Mouse (Mus musculus) c-Kit-negative CD71-positive TER-119-positive erythroid progenitor cells, embryonic 14.5 days (primary cell): ENCODE results near the gene Kcnj9.

ENCODE experiments used
- DNase-seq: peaks from one replicate; pipeline ENCODE4 v3.0.0-alpha.2; 2013; ENCODE audit warnings: low read depth, low spot score

The Kcnj9 gene

DNA sequence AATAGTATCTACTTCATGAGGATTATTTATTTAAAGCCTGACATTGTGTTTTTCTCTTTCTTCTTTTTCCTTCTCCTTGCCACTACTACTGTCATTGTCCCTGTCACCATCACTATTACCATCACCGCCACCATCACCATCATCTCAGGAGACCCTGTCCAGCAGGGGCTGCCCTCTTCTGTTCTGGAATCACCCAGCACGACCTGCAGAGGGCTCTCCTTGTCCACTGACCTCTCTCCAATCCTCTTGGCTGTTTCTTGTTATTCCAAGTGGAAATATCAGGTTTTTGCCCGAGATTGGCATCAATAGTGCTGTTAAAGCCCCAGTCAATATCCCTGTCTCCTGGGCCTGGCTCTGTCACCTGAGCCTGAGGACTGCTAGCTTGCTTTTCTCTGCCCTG is 4.4 kb upstream of the Kcnj9 start:
- no peak for DNase-seq

DNA sequence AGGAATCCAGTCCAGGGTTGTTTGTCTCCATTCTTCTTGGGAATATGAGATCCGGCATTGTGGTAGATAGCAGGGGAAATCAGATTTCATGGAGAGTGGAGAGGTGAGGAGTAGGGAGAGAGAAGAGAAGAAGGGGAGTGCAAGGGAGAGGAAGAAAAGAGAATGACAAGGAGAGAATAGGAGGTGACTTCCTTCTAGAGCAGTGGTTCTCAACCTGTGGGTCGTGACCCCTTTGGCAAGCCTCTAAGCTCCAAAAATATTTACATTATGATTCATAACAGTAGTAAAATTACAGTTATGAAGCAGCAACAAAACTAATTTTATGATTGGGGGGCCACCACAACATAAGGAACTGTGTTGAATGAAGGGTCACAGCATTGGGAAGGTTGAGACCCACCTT is 3.8 kb upstream of the Kcnj9 start:
- DNase-seq = no peak

DNA sequence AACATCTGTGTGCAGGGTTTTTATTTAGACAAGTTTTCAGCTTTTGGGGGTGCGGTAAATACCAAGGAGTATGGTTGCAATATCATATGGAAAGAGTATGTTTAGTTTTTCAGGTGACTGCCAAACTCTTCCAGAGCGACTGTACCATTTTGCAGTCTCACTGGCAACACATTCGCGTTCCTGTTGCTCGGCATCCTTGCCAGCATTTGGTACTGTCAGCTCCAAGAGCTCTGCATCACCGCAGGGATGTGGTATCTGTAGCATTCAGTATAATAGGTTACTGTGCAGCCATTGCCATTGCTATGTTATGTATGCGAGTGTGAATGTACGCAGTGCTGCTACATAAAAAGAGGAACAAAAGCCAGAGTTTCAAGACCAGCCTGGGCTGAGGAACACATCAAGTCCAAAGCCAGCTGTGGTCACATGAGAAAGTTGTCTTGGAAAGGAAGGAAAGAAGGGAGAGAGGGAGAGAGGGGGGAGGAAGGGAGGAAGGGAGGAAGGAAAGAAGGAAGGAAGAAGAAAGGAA is 2.4 kb upstream of the Kcnj9 start:
- DNase-seq = no peak

DNA sequence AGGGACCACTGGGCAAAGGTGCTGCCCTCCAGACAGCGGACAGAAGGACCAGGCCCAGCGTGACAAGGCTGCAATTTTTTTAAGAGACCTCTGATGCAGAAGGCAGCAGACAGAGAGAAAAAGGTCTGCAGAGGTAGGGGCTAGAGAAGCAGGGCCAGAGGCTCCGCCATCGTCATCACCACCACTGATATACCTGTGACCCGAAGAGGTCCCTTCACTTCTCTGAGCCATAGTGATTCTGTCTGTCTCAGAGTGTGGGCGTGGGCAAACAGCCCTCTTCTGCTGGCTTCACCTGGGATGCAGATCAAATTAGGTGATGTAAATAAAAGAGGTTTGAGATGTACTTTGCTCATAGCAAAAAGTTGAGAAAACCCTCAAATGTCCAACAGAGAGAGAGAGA is 498 bp upstream of the Kcnj9 start:
- DNase-seq = no peak

DNA sequence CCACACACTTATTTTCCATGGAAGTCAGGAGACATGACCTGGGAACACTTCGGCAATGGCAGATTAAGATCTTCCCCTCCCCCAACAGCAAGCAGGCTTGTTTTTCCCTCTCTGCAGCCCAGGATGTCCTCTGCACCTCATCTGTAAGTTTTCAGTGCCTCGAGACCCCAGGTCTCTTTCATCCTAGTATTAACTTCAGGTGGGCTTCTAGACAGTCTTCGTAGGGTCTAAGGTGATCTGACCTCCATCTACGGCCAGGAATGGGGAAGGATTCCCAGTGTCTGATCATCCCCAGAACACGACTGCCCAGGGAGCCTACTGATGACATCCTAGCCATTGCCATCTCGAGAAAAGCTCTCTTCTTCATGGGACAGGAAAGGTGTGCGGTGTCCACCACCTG is 657 bp downstream of the Kcnj9 start:
- no peak for DNase-seq

DNA sequence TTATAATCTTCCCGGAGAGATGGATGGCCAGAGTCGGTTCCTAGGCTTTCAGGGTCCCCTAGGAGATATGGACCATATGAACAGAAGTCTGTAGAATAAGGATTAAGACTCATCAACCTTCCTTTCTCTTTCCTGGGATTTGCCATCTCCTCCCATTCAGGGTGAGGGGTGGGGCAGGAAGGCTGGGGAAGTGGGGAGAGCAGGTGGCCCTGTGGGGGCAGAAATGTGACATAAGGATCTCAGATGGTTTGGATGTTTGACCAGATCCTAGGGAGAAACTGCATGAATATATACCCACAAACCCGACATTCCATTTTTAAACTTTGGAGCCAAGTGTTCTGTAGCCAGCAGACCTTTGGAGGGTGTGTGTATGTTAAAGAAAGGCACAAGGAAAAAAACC is 1.1 kb downstream of the Kcnj9 start:
- no peak for DNase-seq

DNA sequence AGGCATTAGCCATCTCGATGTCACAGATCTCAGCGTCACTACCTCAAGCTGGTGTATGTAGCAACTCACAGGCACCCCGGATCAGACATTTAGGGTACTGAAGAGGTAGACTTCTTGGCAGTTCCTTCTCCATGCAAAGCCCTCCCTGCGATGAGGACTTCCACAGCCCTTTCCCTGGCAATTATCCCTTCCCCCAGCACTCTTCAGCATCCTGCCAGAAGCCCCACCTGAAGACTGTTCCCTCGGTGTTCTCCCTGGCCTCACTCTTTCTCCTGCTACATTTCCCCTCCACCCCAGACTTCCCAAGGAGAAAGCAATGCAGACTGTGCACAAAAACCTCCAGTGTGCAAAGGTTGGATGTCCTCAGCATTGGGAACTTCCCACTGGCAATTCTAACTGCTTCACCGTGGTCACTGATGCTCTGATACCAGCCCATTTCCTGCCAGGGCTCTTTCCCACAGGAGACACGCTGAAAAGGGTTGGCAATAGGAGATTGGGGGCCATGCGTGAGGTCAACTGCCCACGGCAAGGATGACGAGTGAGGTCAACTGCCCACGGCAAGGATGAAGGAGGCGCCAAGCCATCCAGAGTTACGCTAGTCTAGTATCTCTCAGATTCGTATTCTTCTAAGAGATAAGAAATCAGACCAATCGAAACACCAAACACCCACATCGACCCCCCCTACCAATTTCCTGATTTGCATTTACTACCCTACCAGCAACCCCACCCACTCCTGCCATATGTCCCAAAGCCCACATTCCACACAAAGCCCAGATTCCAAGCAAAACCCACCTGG is 1.7 kb downstream of the Kcnj9 start:
- no peak for DNase-seq

DNA sequence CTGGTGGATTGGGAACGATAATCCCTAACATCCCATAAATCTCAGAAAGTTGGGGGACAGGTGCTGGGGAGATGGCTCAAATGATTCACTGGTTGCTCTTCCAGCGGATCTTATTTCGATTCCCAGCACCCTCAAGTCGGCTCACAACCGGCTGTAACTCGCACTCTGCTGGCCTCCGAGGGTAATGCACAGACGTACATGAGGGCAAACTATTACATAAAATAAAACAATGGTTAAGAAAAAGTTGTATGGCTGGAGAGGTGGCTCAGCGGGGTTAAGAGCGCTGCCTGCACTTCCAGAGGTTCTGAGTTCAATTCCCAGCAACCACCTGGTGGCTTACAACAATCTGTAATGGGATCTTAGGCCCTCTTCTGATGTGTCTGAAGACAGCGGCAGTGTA is 2.4 kb downstream of the Kcnj9 start:
- DNase-seq = no peak

DNA sequence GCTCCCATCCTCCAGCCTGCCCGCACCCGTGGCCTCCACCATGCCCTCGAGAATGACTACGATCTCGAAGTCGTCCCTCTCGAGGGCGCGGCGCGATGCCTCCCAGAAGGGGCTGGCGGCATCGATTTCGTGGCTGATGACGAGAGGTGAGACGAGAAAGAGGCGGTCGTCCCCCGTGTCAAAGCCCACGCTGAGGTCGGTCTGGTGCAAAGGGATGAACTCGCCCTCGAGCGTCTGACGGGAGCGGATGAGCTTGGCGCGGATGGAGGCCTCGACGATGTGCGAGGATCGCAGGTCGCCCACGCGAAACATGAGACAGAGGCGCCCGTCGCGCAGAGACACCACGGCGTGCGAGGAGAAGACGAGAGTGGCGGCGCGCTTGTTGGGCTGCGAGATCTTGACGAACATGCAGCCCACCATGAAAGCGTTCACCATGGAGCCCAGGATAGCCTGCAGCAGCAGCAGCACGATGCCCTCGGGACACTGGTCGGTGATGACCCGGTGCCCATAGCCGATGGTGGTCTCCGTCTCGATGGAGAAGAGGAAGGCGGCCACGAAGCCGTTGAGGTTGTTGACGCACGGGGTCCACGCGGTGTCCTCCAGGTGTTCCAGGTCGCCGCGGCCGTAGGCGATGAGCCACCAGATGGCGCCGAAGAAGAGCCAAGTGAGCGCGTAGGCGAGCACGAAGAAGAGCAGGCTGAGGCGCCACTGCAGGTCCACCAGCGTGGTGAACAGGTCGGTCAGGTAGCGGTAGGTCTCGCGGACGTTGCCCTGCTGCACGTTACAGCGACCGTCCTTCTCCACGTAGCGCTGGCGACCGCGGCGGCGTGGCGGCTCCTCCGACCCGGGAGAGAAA is 3.2 kb downstream of the Kcnj9 start:
- no peak for DNase-seq

DNA sequence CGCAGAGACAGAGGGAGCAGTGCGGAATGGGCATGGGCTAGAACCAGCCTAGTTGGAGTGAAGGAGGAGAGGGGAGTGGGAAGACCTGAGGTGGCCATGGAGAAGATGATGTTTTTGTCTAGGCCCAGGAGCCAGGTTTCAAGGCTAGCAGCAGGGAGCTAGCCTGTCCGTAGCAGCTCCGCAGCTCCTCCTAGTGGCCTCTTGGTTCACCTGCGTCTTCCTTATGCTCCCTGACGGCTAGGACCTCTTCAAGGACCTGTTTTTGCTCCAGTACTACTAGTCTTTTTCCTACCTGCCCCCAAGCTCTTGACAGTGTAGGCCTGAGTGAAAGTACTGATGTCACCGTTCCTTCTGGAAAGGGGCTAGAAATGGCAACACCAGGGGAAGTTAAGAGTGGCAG is 4.4 kb downstream of the Kcnj9 start:
- DNase-seq = peak; percentile 50

DNA sequence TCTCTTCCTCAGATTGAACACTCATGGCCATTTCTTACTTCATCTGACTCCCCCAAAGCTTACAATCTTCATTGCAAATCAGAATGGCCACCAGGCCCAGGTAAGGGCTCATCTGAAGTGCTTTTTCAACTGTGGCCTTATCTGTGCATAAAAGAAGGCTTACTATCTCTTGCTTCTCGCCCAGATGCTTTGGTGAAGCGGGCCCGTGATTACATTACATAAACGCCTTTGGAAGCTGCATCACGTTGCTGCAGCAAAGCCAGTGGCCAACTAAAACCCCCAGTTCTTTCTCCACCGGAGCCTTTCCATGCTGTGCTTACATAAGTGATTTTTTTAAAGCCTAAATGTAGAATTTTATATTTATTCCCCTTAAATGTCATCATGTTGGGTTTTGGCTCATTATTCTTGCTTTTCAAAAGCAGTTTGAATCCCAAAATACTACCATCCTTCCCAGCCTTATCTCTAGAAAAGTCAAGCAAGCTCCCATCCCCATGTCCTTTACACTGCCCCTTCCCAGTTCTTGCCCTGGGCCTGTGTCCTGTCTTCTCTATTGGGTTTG is 5.2 kb downstream of the Kcnj9 start:
- DNase-seq = no peak

DNA sequence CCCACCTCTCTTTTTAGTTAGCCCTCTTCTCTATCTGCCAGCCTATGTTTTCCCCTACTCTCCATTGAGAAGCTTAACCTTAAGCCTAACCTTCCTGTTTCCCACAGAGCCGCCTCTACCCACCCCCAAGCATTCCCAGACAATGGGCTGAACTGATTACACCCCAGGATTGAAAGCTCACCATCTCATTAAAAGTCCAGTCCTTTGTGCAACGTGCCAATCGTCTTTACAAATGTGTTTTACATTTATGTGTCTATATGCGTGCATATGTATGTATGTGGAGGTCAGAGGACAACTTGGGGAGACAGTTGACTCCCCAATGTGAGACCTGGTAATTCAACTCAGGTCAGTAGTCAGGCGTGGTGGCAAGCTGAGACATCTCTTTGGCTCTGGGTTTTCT is 5.8 kb downstream of the Kcnj9 start:
- no peak for DNase-seq

DNA sequence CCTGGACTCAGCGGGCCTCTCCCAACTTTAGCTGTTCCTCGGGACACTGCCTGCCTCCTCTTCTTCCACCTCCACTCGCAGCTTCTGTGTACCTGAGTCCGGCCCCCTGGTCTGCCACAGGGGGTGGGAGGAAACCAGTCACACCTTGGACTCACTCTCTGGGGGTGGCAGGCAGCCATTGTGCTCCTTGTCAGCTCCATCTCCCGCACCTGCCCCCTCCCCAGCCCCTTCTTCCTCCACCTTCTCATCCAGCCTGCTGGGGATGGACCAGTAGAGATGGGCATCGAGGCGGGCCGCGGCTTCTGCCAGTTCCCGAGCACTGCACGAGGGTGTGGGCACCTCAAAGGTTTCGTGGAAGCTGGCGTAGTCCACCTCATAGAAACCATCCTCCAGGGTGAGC is 6.4 kb downstream of the Kcnj9 start:
- no peak for DNase-seq

DNA sequence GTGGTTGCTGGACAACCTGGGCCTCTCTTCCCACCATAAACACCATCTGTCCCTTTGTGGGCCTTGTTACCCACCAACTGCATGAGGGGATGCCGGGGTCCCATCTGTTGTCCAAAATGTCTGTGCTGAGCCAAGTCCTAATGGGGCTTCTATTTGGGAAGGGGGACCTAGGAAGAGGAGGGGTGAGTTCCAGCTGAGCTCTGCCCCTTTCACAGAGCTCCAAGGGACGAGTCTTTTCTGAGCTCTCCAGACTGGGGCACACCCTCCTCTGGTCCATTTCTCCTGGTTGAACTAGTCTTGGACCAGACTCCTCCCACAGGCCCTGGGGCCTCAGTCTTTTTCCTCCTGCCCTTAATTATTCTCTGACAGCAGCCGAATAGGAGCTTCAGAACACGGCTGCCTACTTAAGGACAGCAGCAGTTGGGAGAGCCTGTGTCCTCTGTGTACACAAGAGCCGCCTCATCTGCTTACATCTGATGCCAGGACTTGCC is 9.2 kb downstream of the Kcnj9 start:
- no peak for DNase-seq

DNA sequence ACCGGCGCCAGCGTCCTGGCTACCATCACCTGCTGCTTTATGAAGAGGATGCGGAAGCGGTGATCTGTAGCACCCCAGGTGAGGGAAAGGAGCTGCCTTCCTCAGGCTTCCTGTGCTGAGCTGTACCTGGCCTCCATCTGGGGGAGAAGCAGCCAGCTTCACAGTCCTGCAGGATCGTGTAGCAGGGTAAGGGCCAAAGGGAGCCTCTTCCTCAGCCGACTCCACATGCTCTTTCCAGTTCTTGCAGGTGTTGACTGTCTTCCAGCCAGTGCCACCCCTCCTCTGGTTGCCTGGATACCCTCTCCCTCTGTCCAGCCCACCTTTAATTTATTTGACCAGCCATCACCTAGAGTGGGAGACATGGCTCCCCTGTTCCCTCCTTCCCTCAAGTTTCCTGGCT is 9.8 kb downstream of the Kcnj9 start:
- DNase-seq = no peak

DNA sequence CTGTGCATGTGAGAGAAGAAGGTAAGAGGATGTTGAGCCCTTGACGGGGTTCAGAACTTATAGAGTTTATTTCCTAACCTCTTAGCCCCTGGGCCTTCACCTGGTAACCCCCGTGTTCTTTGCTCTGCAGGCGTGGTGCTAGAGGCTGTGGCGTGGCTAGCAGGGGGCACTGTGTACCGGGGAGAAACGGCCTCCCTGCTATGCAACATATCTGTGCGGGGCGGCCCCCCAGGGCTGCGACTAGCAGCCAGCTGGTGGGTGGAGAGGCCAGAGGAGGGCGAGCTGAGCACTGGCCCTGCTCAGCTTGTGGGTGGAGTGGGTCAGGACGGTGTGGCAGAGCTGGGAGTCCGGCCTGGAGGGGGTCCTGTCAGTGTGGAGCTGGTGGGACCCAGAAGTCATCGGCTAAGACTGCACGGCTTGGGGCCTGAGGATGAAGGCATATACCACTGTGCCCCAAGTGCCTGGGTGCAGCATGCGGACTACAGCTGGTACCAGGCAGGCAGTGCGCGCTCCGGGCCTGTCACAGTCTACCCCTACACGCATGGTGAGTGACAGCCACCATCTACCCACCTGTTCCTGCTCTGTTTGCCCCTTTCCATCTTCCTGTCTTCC is 10.6 kb downstream of the Kcnj9 start:
- no peak for DNase-seq

DNA sequence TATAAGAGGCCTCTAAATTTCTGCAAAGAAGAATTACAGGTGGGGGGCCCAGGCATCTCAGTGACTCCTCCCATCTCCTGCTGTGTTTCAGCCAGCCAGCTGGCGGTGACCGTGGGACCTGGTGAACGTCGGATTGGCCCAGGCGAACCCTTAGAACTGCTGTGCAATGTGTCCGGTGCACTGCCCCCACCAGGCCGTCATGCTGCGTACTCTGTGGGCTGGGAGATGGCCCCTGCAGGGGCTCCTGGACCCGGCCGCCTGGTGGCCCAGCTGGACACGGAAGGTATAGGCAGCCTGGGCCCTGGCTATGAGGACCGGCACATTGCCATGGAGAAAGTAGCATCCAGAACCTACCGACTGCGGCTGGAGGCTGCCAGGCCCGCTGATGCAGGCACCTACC is 11.2 kb downstream of the Kcnj9 start:
- no peak for DNase-seq

DNA sequence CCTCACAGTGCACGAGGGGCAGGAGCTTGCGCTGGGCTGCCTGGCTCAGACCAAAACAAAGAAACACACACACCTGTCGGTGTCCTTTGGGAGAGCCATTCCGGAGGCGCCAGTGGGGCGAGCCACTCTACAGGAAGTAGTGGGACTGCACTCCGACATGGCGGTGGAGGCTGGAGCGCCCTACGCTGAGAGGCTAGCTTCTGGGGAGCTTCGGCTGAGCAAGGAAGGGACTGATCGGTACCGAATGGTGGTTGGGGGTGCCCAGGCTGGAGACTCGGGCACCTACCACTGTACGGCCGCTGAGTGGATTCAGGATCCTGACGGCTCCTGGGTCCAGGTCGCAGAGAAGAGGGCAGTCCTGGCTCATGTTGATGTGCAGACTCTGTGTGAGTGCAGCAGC is 11.7 kb downstream of the Kcnj9 start:
- no peak for DNase-seq

DNA sequence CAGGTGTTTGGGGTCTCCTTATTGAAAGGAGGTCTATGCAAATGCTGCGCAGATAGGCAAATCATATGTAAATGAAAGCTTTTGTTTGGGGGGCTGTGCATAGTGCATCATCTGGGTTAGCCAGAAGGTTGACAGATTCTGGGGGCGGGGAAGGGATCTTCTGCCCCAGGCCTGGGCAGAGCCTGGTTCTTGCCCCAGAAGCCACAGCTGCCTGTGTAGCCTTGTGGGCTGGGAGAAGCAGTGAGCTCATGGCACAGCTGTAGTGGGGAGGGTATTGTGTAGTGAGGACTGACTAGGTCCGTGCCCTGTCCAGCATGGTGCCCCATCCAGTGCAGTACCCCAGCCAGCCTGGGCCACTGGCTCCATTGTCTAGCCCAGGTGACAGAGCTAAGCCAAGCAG is 14.2 kb downstream of the Kcnj9 start:
- no peak for DNase-seq

DNA sequence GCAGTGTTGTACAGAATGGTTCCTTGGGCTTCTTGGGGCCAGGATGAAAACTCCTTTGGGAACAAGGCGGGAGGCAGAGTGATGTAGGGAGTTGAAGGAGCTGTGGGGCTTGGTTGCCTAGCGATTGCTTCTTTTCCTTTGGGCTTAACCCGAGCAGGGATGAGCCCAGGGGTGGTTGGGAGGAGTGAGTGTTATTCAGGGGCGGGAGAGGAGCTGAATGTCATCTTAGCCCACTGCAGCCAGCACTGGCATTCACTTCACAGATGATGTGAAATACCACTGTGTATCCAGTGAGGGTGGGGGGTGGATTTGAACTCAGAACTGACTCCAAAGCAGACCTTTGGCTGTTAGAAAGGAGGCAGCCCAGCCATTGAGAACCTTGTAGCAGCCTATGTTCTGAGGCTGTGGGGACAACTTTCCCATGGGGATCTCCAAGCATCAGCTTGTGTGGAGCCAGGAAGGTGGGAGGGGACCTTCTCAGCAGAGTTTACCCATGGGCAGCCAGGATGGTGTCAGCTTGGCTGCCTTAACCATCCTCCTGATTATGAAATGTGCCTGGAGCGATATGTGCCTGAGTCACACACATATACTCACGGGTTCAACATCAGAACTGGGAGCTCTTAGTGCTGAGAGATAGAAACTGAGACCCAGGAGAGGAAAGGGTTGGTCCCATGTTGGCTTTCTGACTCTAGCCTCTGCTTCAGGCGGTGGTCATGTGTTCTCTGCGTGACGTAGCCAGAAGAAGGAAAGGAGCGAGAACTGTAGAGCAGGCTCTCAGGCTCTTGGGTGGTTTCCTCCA is 15.3 kb downstream of the Kcnj9 start:
- no peak for DNase-seq
